ENCODE assay signal across 12 mouse cellular contexts in the genomic region with DNA sequence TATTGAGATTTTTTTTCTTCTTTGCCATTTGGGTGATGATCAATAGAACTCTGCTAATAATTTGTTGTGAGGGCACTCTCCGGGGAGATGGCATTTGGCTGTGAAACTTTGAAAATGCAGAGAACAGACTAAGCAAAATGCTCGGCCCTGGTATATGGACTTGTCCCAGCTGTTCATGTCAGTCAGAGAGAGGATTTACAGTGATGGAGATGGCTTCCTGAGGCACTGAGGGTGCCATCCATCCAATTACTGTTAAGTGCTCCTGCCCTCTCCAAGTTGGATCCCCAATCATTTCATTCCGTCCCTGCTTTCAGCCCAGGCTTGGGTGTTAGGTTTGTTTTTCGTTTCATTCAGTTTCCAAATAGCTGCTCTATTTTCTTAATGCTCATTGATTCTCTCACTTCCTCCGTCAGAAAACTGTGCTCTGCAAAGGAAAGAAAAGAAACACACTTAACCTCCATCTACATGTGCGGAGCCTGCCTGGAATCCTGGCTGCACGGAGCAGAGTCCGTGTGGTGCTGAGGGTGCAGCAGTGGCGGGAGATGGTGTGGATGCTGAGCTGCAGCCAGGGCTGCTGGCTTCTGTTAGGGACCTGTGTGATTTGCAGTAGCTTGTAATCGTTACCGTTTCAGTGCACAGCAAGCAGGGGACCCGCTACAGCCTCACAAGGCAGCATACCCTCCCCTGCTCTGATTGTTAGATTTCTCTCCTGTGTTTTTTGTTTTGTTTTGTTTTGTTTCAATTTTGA.
DNase-seq lines count a peak whose midpoint lies in the region; ATAC-seq and TF ChIP-seq lines count a peak whose summit lies in the region.
"Had no signal": no experiment of that assay in that cellular context is flagged by ENCODE, and none has a peak within 500 bp of the region (broad histone marks: within the 10 kb centered on the region; RNA-seq: fewer than 3 reads in every experiment).

No protein-coding gene starts in this region.

- H3K36me3 ChIP-seq in C2C12 (ENCODE audit: control insufficient read depth, insufficient read depth) = no peaks in the 10 kb centered on the region
- no peaks in the 10 kb centered on the region for H3K36me3 ChIP-seq in hindbrain, embryonic 11.5 days (ENCODE audit: control insufficient read depth, insufficient read depth, low read length)
- no peaks in the 10 kb centered on the region for H3K36me3 ChIP-seq in midbrain, embryonic 13.5 days
- H3K36me3 ChIP-seq: heart, embryonic 13.5 days had no signal

- H3K79me3 ChIP-seq in C2C12 (ENCODE audit: low read depth) = no peaks in the 10 kb centered on the region

- H3K9me3 ChIP-seq in hindbrain, embryonic 11.5 days (ENCODE audit: control insufficient read depth, low read length) = no peaks in the 10 kb centered on the region
- H3K9me3 ChIP-seq in midbrain, embryonic 13.5 days = no peaks in the 10 kb centered on the region
- H3K9me3 ChIP-seq: heart, embryonic 13.5 days had no signal

- H3K27me3 ChIP-seq in C2C12 (ENCODE audit: control insufficient read depth, insufficient read depth, insufficient read length) = no peaks in the 10 kb centered on the region
- H3K27me3 ChIP-seq in hindbrain, embryonic 11.5 days (ENCODE audit: control insufficient read depth, insufficient read depth, low read length) = no peaks in the 10 kb centered on the region
- no peaks in the 10 kb centered on the region for H3K27me3 ChIP-seq in midbrain, embryonic 13.5 days
- H3K27me3 ChIP-seq: heart, embryonic 13.5 days had no signal

- peak; percentile 22 to 24 for DNase-seq in cerebellum, adult 18-20 months
- DNase-seq in cerebellum, postnatal 14 days = no peak
- DNase-seq in hindbrain, embryonic 11.5 days (ENCODE audit: low spot score) = no peak
- DNase-seq in liver = no peak
- DNase-seq in urinary bladder, adult 2 months (ENCODE audit: low spot score) = no peak
- DNase-seq in Muller cell, postnatal 12 days (ENCODE audit: inconsistent ontology term) = no peak
- DNase-seq: cerebellum, adult 9-10 months; kidney, adult 11 months; lung, adult 18-20 months had no signal

- no peak overlapping the region for H3K27ac ChIP-seq in hindbrain, embryonic 11.5 days (ENCODE audit: low read depth, low read length)
- H3K27ac ChIP-seq in midbrain, embryonic 13.5 days = peak overlapping the region; percentile 58
- H3K27ac ChIP-seq: heart, embryonic 13.5 days had no signal

- no peak overlapping the region for H3K4me3 ChIP-seq in C2C12 (ENCODE audit: insufficient read depth, poor library complexity, severe bottlenecking)
- H3K4me3 ChIP-seq in hindbrain, embryonic 11.5 days (ENCODE audit: low read depth, low read length) = no peak overlapping the region
- H3K4me3 ChIP-seq in midbrain, embryonic 13.5 days (replicated peaks) = no peak overlapping the region
- H3K4me3 ChIP-seq: heart, embryonic 13.5 days had no signal

- ATAC-seq in hindbrain, embryonic 11.5 days (ENCODE audit: low FRiP score) = 0 out of 2 replicates have a peak, but pooled peaks have one; percentile 40
- 0 out of 2 replicates have a peak, but pooled peaks have one; percentile 53 for ATAC-seq in midbrain, embryonic 13.5 days

- H3ac ChIP-seq in C2C12 (ENCODE audit: control insufficient read depth, insufficient read length, low read depth) = no peak overlapping the region

- no peak for TF ChIP-seq CTCF in C2C12 (IDR thresholded peaks at IDR 0.05; ENCODE audit: control insufficient read depth, insufficient read depth, insufficient read length)

- H3K79me2 ChIP-seq in C2C12 (ENCODE audit: control insufficient read depth, insufficient read depth) = no peaks in the 10 kb centered on the region

- H3K4me2 ChIP-seq in hindbrain, embryonic 11.5 days (replicated peaks; ENCODE audit: low read depth, low read length) = no peak overlapping the region
- H3K4me2 ChIP-seq in midbrain, embryonic 13.5 days (replicated peaks) = peak overlapping the region; percentile 15
- H3K4me2 ChIP-seq: heart, embryonic 13.5 days had no signal

- H3K9ac ChIP-seq in hindbrain, embryonic 11.5 days (ENCODE audit: low read depth, low read length) = no peak overlapping the region
- peak overlapping the region; percentile 39; the same call in 1 of the 2 replicates for H3K9ac ChIP-seq in midbrain, embryonic 13.5 days (replicated peaks)
- H3K9ac ChIP-seq: heart, embryonic 13.5 days had no signal

- 0 out of 2 replicates have a peak, but pooled peaks cover 2% of the 10 kb centered on the region for H3K4me1 ChIP-seq in hindbrain, embryonic 11.5 days (replicated peaks; ENCODE audit: control insufficient read depth, insufficient read depth, low read length)
- H3K4me1 ChIP-seq in midbrain, embryonic 13.5 days (replicated peaks) = peaks cover 34% of the 10 kb centered on the region
- H3K4me1 ChIP-seq: heart, embryonic 13.5 days had no signal

- WGBS in hindbrain, embryonic 11.5 days = 38% methylated on average over 12 of the region's 12 CpGs
- WGBS in midbrain, embryonic 13.5 days = 38% methylated on average over 12 of the region's 12 CpGs

TF ChIP-seq in C2C12, 6 proteins besides CTCF, POLR2A, EP300 and RAD21:
- TF ChIP-seq USF1 (IDR thresholded peaks at IDR 0.05; ENCODE audit: low read depth) (no peak), MYOD1 (IDR thresholded peaks at IDR 0.05; ENCODE audit: control insufficient read depth, insufficient read length, low read depth) (peak; percentile 82), MAX (IDR thresholded peaks at IDR 0.05) (no peak), FOSL1 (IDR thresholded peaks at IDR 0.05; ENCODE audit: insufficient read depth, low read length, poor library complexity, severe bottlenecking) (no peak), CEBPB (IDR thresholded peaks at IDR 0.05; ENCODE audit: low read depth) (no peak), MYOG (IDR thresholded peaks at IDR 0.05; ENCODE audit: control insufficient read depth, extremely low read depth, insufficient read length) (no peak)

Comparison
In these comparisons a context has a peak if more than half of its experiments do, and no peak if none do; other contexts are left out.
1. DNase-seq: peak in cerebellum, adult 18-20 months (2 of 2); none in cerebellum, postnatal 14 days (0 of 2), hindbrain, embryonic 11.5 days (single experiment), liver (single experiment), urinary bladder, adult 2 months (single experiment) and Muller cell, postnatal 12 days (single experiment).